Mouse (Mus musculus) splenic B cell, adult 2 months (primary cell): ENCODE data around the gene Mlxip.

Experiments used
- DNase-seq: peaks from one replicate; pipeline ENCODE4 v3.0.0-alpha.2; 2011; ENCODE audit warnings: low read depth, low spot score
- H3K27me3 ChIP-seq: 2 replicates; pipeline ENCODE4 v1.6.1; 2012; ENCODE audit warnings: mild to moderate bottlenecking, low read length, moderate library complexity, mixed read lengths; ENCODE audit not compliant: control insufficient read depth, poor library complexity, insufficient read depth, severe bottlenecking
- H3K36me3 ChIP-seq: 2 replicates; pipeline ENCODE4 v1.6.1; 2012; ENCODE audit warnings: mild to moderate bottlenecking, low read length, moderate library complexity, mixed read lengths; ENCODE audit not compliant: control insufficient read depth, poor library complexity, insufficient read depth, severe bottlenecking

Mlxip gene

DNA sequence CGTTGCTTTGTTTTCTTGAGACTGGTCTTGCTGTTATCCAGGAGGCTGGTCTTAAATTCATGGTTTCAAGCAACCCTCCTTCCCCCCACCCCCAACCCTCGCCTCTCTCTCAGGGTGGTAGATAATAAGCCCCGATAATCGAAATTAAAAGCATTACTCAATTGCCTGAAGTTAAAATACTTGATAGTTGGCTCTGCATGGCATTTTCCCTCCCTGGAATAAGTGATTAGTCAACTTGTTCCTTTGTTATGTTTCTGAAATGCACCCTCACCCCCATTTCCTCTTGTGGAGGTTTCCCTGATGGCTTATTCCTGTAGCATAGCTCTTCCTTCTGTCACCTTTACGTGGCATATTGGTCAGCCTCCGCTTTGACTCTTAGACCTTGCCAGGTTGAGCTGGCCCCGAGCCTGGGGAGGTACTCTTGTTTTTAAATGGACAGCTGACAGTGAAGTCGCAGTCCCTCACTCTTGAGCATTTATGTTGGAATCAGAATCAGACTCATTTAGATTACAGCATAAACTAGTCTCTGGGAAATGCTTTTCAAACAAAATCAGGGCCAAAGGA, 2.4 kb downstream of the Mlxip start:
- Histone ChIP-seq H3K36me3 (no peaks in the 10 kb centered on the region), H3K27me3 (no peaks in the 10 kb centered on the region)
- DNase-seq, result no peak

DNA sequence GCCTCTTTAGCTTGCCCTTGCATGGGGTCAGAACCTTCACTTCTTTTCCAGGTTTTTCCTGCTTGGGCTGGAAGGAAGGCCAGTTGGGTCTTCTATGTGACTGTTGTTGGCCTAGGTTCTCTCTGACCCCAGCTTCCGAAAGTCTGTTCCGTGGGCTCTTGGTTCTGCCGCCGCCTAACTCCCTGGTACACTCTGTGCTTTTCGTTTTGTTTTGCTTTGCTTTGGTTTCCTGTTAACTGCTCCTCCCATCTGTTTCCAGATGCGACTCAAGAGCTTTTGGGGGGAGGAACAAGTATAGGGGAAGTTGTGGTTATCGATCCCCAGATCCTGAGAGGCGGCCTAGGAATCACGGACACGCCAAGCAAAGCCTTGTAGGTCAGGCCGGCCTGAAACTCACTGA, 3.2 kb downstream of the Mlxip start:
- DNase-seq, result peak; percentile 53
- Histone ChIP-seq H3K36me3 (no peaks in the 10 kb centered on the region), H3K27me3 (no peaks in the 10 kb centered on the region)

DNA sequence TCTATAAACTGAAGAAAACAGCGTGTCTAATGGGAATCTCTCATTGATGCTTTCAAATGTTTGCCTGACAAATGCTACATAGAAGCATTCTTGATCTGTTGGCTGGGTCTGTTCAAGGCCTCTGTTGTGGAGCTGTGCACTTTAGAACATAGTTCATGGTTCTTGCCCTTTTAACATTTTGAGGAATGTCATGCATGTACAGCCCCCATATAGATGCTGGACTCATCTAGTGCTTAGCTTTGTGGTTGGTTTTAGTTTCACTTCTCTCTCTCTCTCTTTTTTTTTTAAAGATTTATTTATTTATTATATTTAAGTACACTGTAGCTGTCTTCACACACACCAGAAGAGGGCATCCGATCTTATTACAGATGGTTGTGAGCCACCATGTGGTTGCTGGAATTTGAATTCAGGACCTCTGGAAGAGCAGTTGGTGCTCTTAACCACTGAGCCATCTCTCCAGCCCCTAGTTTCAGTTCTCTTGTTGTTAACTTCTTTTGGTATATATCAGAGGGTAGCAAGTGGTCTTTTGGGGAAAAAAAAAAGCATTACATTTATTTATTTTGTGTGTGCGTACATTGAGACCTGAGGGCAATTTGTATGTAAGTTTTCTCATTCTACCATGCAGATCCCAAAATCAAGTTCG, 4.4 kb downstream of the Mlxip start:
- Histone ChIP-seq H3K36me3 (no peaks in the 10 kb centered on the region), H3K27me3 (no peaks in the 10 kb centered on the region)
- peak; percentile 61 for DNase-seq

DNA sequence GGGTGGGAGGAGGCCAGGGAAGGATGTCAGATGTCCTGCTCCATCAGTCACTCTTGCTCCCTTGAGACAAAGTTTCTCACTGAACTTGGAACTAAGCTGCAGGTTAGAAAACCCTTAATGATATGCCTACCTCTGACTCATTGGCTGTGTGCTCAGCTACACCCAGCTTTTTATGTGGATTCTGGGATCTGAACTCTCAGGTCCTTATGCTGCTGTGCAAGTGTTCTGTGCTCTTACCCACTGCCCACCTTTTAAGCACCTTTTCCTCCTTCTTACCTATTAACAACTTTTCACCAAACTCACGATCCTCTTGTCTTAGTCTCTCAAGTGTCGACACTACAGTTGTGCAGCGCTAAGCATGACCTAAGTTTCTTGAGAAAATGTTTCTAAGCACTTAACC, 9.9 kb downstream of the Mlxip start:
- 0 out of 2 replicates have a peak, but pooled peaks cover 2% of the 10 kb centered on the region for H3K36me3 ChIP-seq
- peak; percentile 34 for DNase-seq

DNA sequence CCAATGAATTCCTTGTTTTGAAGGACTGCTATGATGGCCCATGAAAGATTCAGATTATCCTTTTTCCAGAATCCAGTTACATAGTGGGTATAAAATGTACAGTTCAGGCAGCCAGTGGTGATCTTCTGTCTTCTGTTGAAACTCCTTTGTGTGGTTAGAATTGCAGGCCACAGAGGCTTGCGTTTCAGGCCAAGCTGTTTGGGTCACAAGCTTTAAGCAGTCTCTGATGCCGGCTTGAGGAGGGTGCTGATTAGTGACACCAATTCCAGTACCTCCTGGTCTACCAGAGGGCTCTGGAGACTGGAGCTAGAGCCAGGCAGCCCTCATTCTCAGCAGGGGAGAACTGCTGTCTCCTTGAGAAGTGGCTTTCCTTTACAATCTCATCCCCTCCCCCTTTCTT, 12.4 kb downstream of the Mlxip start:
- no peaks in the 10 kb centered on the region for H3K27me3 ChIP-seq
- no peak for DNase-seq
- peaks cover 6% of the 10 kb centered on the region; the same call in 1 of the 2 replicates for H3K36me3 ChIP-seq

More for the DNA sequence above, 9.9 kb downstream of the Mlxip start:
- H3K27me3 ChIP-seq, result no peaks in the 10 kb centered on the region

DNA sequence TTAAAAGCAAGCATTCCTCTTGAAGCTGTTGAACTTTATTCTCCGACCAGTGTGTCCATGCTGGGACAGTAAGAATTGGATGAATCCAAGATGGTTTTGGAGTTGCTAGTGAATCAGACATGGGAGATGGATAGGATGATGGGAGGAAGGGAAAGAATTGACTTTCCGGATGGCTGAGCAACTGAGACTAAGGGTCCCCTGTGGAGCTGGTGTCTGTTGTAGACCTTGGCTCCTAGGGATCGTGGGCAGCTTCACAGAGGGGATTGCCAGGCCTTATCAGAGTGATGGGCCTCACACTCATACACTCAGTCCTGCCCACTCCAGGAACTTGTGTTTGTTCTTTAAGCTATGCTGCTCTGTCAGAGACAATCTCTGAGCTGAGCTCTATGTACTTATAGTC, 13.6 kb downstream of the Mlxip start:
- DNase-seq, result no peak
- Histone ChIP-seq H3K27me3 (no peaks in the 10 kb centered on the region), H3K36me3 (peaks cover 10% of the 10 kb centered on the region; the same call in 1 of the 2 replicates)

DNA sequence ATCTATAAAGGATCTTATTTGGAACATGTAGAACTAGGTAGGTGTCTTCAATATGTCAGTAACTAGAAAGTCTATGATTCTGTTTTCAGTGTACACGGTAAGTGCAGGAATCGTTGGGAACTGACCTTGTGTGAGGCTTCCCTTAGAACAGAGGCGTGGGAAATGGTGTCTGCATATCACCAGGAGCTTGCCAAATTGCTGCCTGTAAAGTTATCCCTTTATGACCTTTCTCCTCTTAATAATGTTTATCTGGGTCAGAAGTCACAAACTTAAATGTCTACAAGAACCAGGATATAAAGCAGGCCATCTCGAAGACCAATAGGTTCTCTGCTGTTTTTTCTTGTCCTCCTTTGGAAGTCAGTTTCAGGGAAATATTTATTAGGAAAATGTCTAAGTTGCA, 17.6 kb downstream of the Mlxip start:
- H3K36me3 ChIP-seq, result peaks cover 7% of the 10 kb centered on the region; the same call in 1 of the 2 replicates
- H3K27me3 ChIP-seq, result no peaks in the 10 kb centered on the region
- DNase-seq, result no peak

DNA sequence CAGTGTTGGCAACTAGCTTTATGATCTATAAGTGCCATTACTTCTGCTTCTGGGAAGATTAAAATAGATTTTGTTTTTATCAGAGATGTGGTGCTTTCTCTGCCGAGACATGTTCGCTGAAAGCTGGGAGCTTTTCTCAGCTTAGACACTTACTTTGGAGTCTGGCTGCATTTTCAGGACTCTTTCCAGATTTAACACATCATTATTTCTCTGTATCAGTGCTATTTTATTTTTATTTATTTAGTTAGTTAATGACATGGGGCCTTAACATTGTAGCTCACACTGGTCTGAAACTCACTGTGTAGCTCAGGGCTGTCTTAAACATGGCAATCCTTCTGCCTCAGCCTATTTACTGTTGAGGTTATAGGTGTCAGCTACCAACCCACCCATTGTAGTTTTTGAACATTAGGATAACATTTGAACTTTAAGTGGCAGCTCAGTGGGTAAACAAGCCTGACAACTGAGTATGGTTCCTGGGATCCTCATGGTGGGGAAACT, 19.3 kb downstream of the Mlxip start:
- no peaks in the 10 kb centered on the region for H3K27me3 ChIP-seq
- DNase-seq, result no peak
- H3K36me3 ChIP-seq, result peaks cover 7% of the 10 kb centered on the region; the same call in 1 of the 2 replicates

DNA sequence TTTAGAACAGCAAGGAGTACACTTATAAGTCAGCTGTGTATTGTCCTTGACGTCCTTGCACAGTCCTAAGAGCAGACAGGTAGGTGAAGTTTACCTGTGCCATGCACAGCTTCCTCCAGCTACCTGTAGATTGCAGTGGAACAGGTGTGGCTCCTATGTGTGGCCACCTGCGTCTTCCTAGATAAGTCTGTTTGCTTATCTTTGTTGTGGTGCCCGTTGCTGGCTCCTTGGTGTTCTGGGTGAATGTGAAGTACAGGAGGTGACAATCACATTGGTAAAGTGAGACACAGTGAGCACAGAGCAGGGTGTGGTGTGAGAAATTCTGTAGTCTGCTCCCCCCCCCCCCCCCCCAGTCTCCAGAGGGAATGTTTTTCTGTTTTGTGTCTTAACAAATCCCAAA, 21.6 kb downstream of the Mlxip start:
- H3K36me3 ChIP-seq, result peaks cover 3% of the 10 kb centered on the region; the same call in 1 of the 2 replicates
- DNase-seq, result no peak
- no peaks in the 10 kb centered on the region for H3K27me3 ChIP-seq

DNA sequence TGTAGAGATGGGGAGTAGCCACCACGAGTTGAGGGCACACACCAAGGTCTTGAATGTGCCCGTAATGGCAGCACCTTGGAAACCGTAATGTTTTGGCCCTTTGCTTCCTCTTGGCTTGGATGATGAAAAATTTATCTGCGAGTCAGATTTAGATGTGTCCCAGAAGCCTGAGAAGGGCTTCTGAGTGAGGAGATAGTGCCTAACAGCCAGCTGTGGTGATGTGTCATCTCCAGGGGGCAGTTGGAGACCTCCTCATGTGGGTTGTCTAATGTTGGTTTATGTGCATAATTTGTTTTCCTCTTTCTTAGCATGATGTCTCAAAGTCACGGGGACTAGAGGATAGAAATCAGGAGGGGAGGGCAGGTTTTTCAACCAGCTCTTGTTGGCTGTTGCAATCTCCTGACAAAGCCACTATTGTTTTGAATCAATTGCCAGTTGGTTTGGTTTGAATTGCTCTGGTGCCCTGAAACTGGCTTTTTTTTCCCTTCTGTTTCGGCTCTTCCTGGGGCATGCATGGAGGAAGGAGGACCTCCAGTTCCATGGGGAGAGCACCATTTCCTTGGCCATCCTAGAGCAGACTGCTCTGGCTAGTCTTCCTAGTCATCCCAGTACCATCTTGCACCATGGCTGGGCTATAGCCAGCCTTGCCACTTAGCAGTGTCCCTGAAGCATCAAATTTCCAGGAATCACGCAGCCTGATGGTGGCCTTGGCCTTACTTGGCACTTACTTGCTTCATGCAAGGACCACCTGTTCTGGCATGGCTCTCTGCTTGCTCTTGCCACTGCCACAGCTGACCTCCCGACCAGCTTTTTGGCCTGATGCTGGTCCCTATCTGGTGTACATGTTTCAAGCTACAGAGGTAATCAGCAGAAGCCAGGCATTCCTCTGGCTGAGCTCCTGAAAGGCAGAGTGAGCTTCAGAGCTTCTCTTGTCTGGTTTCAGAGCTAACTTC, 22.2 kb downstream of the Mlxip start:
- H3K36me3 ChIP-seq, result peaks cover 3% of the 10 kb centered on the region; the same call in 1 of the 2 replicates
- no peaks in the 10 kb centered on the region for H3K27me3 ChIP-seq
- DNase-seq, result no peak

DNA sequence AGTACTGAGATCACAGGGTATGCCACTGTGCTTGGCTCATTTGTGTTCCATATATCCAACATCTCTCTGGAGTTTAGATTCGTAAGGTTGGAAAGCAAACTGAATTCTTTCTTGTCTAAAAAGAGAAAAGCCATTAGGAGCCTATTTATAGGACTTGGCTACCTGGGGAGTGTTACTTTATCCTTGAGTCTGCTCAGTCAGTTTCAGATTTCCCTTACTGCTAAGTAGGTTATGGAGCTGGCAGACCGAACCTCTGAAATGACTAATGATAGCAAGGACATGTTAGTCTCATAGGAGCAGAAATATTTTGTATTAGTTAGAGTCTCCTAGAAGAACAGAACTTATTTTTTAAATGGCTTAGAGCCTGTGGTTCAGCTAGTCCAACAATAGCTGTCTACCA, 29.3 kb downstream of the Mlxip start:
- Histone ChIP-seq H3K36me3 (no peaks in the 10 kb centered on the region), H3K27me3 (no peaks in the 10 kb centered on the region)
- no peak for DNase-seq

DNA sequence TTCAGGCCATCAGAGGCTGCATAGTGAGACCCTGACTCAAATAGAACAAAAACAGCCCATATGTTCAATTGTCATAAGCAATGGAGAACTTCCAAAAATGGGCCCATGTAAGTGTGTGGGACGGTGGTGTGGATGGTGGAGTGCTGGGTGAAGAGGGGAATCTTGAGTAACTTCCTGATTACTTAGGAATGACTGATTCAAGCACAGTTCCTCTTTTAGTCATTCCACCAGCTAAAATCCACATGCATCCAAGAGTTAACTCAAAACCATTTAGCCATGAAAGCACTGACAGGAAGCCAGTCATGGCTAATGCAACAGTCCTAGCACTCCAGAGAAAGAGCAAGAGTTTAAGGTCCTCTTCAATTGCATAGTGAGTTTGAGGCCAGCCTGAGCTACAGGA, 33.0 kb downstream of the Mlxip start:
- DNase-seq, result no peak
- Histone ChIP-seq H3K27me3 (no peaks in the 10 kb centered on the region), H3K36me3 (no peaks in the 10 kb centered on the region)

DNA sequence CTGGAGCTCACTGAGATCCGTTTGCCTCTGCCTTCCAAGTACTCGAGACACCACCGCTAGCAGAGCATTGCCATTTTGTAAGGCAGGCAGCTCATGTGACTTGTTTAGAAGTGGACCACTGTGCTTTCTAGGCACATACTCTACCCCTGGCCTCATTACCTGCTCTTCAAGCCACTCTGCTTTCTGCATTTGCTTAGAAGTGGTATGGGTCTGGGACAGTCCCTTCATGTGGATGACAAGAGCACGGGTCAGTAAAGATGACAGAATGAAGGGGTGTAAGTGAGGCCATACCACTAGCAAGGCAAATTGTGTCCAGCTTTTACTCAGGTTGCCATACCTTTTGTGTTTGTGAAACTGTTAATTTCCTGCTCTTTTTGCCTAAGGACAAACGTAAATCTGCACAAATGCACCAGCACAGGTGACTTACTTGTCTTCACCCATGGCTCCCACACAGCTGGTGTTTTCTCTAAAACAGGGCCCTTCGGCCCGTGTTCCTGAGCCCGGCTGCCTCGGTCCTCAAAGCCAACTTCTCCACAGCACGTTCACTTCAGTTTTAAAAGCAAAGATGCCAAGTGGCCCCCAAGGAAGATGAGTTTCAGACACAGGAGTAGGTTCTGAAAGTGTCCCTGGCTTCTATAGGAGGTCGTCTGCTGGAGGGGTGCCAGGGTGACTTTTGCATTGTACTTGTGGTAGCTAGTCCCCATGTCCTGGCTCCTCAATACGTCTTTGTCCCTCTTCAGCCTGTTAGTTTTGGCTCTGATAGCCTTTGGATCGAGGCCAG, 37.1 kb downstream of the Mlxip start:
- DNase-seq, result no peak
- H3K36me3 ChIP-seq, result no peaks in the 10 kb centered on the region
- H3K27me3 ChIP-seq, result no peaks in the 10 kb centered on the region

DNA sequence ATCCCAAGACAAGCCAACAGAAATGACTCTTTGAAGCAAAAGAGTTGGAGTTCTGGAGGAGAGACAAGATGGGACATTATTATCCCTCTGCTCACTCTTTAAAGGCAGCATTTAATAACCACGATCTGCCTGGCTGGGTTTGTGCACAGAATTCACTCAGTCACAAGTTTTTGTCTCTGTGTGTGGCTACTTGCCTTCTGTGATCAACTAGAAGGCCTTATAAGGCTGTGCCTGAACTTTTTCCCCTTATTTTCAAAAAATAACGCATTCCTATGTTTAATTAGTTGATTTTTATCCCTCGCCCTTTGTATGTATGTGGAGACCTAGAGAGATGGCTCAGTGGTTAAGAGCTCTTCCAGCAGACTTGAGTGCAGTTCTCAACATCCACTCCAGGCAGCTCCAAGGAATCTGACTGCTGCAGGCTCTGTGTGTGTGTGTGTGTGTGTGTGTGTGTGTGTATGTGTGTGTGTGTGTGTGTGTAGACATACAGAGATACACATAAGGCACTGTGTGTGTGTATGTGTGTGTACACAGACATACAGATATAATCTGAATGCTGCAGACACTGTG, 37.8 kb downstream of the Mlxip start:
- DNase-seq, result no peak
- Histone ChIP-seq H3K27me3 (no peaks in the 10 kb centered on the region), H3K36me3 (no peaks in the 10 kb centered on the region)
